Mouse (Mus musculus) midbrain, embryonic 16.5 days (tissue): ENCODE results near the gene Tcaf3. TPM values are rescaled to one million over a fixed set of nuclear protein-coding genes. Genes with fewer than 3 reads are reported as not detected.

Source experiments
- ATAC-seq: fragments of 200-750 bp; cut with Nextera tagmentation; 2 replicates; pipeline ENCODE4 v1.8.0; 2017; ENCODE audit warnings: moderate TSS enrichment
- H3K27ac ChIP-seq: fragments of 300-500 bp; sonication (generic); 2 replicates; pipeline ENCODE4 v1.5.1; 2014; ENCODE audit warnings: mild to moderate bottlenecking, low read length, mixed read lengths
- H3K27me3 ChIP-seq: fragments of 300-500 bp; sonication (generic); 2 replicates; pipeline ENCODE4 v1.6.1; 2014; ENCODE audit warnings: low read depth, low read length, mixed read lengths; ENCODE audit not compliant: control insufficient read depth, insufficient read depth
- H3K36me3 ChIP-seq: fragments of 300-500 bp; sonication (generic); 2 replicates; pipeline ENCODE4 v1.6.1; 2014; ENCODE audit warnings: mild to moderate bottlenecking, low read length, moderate library complexity, mixed read lengths; ENCODE audit not compliant: control insufficient read depth, insufficient read depth
- H3K4me1 ChIP-seq: fragments of 300-500 bp; sonication (generic); 2 replicates; pipeline ENCODE4 v1.6.1; 2014; ENCODE audit warnings: mild to moderate bottlenecking, low read length, mixed read lengths; ENCODE audit not compliant: control insufficient read depth, insufficient read depth
- H3K4me2 ChIP-seq: fragments of 300-500 bp; sonication (generic); 2 replicates; pipeline ENCODE4 v1.6.1; 2014; ENCODE audit warnings: mild to moderate bottlenecking, low read length, mixed read lengths
- H3K4me3 ChIP-seq: fragments of 300-500 bp; sonication (generic); 2 replicates; pipeline ENCODE4 v1.5.1; 2014; ENCODE audit warnings: low read depth, mild to moderate bottlenecking, low read length, moderate library complexity, mixed read lengths
- H3K9ac ChIP-seq: fragments of 300-500 bp; sonication (generic); 2 replicates; pipeline ENCODE4 v1.6.1; 2014; ENCODE audit warnings: low read depth, low read length, mixed read lengths
- H3K9me3 ChIP-seq: fragments of 300-500 bp; sonication (generic); replicated peaks from 2 replicates; pipeline ENCODE4 v1.6.1; 2014; ENCODE audit warnings: mild to moderate bottlenecking, low read length, mixed read lengths; ENCODE audit not compliant: control insufficient read depth, poor library complexity, severe bottlenecking
- WGBS: fragments of 180-500 bp; shearing (Covaris S2); extraction: QIAGEN DNeasy Blood & Tissue Kit; methylation state at CpG from one replicate; pipeline ENCODE4 v1.1.7; 2014; 5-methylcytosine and 5-hydroxymethylcytosine counted together
- polyA plus RNA-seq: library from polyadenylated mRNA; unstranded; fragments of >200 nt; fragmentation: Nextera tagmentation; extraction: Ambion mirVana; gene quantifications from 2 replicates; pipeline ENCODE4 v1.2.1, GENCODE M21; 2015

The Tcaf3 gene
- polyA plus RNA-seq, 1 experiment from 2014 or later: not detected

DNA sequence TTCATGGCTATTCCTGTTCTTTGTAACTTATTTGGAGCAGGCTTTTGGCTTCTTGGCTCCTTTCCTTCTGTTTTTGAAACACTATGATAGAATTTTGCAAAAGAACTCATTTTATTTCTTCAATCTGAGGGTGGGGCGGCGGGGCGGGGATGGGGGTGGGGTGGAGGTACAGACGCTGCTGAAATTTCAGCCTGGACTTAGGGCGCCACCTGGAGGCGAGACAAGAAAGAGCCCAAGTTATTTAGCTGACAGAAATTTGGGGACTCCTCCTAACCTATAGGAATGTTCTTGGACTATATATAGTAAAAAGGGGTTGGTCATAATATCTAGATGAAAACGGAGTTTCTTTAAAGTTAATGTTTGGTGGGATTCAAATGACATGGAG is 14.0 kb downstream of the Tcaf3 start:
- Histone ChIP-seq H3K27ac (no peak overlapping the region), H3K27me3 (no peaks in the 10 kb centered on the region), H3K4me3 (no peak overlapping the region), H3K36me3 (no peaks in the 10 kb centered on the region), H3K9ac (no peak overlapping the region), H3K4me2 (no peak overlapping the region), H3K4me1 (no peaks in the 10 kb centered on the region), H3K9me3 (no peaks in the 10 kb centered on the region)
- no peak for ATAC-seq
- WGBS: 3% methylated on average over 7 of the region's 7 CpGs

DNA sequence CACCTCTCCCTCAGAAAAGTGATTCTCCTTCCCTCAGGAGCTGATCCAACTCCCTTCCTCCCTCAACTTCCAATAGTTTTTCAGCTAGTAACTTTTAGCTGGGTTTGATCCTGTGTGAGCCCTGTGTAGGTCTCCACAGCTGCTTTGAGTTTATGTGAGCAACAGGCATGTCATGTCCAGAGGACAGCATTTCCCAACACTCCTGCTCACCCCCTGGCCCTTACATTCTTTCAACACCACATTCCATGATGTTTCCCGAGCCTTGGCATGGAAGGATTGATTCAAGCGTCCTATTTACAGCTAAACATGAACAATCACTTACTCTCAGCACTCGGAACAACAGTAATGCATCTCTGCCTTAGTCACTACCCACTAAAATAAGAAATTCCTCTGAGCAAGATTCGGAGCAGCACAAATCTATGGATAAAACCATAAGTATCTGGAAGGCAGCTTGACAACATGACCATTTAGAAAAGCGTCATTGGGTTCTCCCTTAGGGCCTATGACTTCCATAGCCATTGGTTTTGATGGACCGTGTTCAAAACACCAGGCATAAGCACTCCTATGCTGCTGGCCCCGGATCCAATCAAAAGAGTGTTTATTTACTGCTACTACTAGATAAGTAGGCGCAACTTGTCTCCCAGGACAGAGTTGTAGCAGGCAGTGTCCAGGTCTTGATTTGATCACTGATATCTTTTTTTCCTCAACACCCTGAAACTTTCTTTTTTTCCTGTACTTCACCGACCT is 14.6 kb downstream of the Tcaf3 start:
- H3K27ac ChIP-seq: no peak overlapping the region
- H3K9me3 ChIP-seq: no peaks in the 10 kb centered on the region
- H3K4me3 ChIP-seq: no peak overlapping the region
- no peaks in the 10 kb centered on the region for H3K27me3 ChIP-seq
- H3K4me1 ChIP-seq: no peaks in the 10 kb centered on the region
- no peak overlapping the region for H3K9ac ChIP-seq
- no peak for ATAC-seq
- H3K4me2 ChIP-seq: no peak overlapping the region
- no peaks in the 10 kb centered on the region for H3K36me3 ChIP-seq
- 66% methylated on average over 9 of the region's 9 CpGs for WGBS

DNA sequence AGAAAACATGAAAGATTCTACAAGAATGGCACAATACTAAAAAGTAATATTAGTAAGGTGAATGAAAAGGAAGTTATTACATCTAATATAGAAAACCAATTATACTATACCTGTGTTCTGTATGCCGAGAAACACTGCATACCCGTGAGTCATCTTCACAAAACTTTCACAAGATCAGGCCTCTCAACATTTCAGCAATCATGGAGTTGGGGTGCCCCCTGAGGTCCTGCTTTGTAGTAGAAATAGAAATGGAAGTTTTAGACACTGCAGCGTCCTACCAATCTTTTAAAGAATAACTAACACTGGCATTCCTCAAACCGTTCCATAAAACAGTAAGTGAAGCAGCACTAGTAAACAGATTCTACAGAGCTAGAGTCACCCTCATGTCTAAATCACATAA is 18.8 kb downstream of the Tcaf3 start:
- no peaks in the 10 kb centered on the region for H3K4me1 ChIP-seq
- WGBS: 81% methylated on average over 4 of the region's 4 CpGs
- H3K9ac ChIP-seq: no peak overlapping the region
- H3K27me3 ChIP-seq: no peaks in the 10 kb centered on the region
- no peak overlapping the region for H3K4me2 ChIP-seq
- ATAC-seq: no peak
- H3K9me3 ChIP-seq: no peaks in the 10 kb centered on the region
- H3K36me3 ChIP-seq: no peaks in the 10 kb centered on the region
- H3K4me3 ChIP-seq: no peak overlapping the region
- no peak overlapping the region for H3K27ac ChIP-seq

DNA sequence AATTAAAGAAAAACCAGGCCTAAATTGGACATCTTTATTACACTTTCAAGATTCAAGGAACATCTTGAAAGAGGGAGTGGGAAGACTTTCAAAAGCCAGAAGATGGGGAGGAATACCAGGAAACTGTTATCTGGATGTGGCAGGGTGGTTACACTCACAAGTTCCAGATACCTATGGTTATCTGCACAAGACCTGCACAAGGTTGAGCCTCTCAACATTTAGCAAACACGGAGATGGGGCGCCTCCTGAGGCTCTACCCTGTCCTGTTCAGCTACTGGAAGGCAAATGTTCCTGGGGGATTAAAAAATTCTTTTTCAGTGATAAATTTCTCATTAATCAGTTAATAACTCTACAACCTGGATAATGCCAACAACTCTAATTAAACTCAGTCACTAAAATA is 20.1 kb downstream of the Tcaf3 start:
- H3K4me2 ChIP-seq: no peak overlapping the region
- no peaks in the 10 kb centered on the region for H3K9me3 ChIP-seq
- no peak overlapping the region for H3K9ac ChIP-seq
- no peaks in the 10 kb centered on the region for H3K27me3 ChIP-seq
- H3K4me3 ChIP-seq: no peak overlapping the region
- no peaks in the 10 kb centered on the region for H3K4me1 ChIP-seq
- H3K36me3 ChIP-seq: no peaks in the 10 kb centered on the region
- 94% methylated on average over 2 of the region's 2 CpGs for WGBS
- ATAC-seq: no peak
- H3K27ac ChIP-seq: no peak overlapping the region

DNA sequence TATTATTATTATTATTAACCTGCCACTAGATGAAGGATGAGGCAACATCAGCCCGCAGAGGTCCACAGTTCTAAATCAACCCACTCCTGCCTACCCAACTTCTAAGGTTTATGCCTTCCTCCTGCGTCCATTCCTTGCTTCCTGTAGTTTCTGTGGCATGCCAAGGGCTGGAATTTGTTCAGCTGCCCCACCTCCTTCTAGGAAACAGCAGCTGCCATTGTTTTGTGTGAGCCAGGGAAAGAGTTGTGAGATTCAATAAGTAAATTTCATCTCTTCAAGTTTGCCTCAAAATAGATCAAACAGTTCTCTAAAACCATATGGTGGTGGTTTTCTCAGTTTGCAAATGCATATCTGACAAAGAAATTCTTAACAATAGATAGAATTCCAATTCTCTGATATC is 29.3 kb downstream of the Tcaf3 start:
- H3K9me3 ChIP-seq: no peaks in the 10 kb centered on the region
- no peak overlapping the region for H3K27ac ChIP-seq
- H3K4me1 ChIP-seq: no peaks in the 10 kb centered on the region
- H3K4me2 ChIP-seq: no peak overlapping the region
- ATAC-seq: no peak
- no peaks in the 10 kb centered on the region for H3K36me3 ChIP-seq
- H3K27me3 ChIP-seq: no peaks in the 10 kb centered on the region
- H3K4me3 ChIP-seq: no peak overlapping the region
- no peak overlapping the region for H3K9ac ChIP-seq
- WGBS: 79% methylated on average over 2 of the region's 2 CpGs

DNA sequence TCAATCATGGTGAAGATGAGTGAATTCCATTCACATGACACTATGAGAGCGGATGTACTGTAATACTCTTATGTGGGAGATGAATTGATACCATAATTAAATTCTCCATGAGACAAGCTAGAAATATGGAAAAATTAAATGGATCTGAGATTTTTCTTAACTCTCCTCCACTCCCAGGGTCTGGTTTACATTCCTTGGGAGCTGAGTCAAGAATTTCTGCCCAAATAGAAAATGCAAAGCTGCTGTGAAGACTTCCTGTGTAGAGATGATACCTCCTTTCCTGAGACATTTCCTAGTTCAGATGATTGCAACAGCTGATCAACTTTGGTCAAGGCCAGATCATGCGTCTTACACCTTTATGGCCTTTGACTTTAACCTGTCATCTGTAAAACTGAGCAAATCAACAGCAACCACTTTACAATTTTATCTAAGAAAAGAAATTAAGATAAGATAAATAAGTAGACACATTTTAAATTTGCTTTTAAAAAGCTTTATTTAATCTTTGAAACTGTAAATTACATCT is 31.4 kb downstream of the Tcaf3 start:
- Histone ChIP-seq H3K4me1 (no peaks in the 10 kb centered on the region), H3K4me3 (no peak overlapping the region), H3K9ac (no peak overlapping the region), H3K36me3 (no peaks in the 10 kb centered on the region), H3K9me3 (no peaks in the 10 kb centered on the region), H3K4me2 (no peak overlapping the region), H3K27ac (no peak overlapping the region), H3K27me3 (no peaks in the 10 kb centered on the region)
- ATAC-seq: no peak
- WGBS: 92% methylated on average over 2 of the region's 2 CpGs

DNA sequence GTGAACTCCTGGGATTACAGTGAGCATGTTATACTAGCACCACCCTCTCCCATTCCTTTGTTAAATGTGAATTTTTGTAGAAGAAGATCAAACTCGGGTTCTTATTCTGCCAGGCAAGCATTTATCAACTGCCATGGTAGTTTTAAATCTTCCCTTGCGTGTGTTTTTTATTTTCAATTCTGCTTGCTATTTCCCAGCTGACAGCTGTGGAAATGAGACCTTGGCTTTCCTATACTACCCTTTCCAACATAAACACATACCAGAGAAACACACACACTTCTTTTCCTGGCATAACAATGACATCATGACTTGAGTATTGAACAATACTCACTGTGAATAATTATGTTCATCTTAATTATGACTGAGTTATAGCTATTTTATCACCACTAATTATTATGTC is 35.2 kb downstream of the Tcaf3 start:
- no peaks in the 10 kb centered on the region for H3K27me3 ChIP-seq
- H3K4me1 ChIP-seq: no peaks in the 10 kb centered on the region
- no peak overlapping the region for H3K9ac ChIP-seq
- WGBS: 71% methylated on average over 2 of the region's 2 CpGs
- H3K9me3 ChIP-seq: no peaks in the 10 kb centered on the region
- no peak overlapping the region for H3K4me2 ChIP-seq
- no peak overlapping the region for H3K27ac ChIP-seq
- no peak for ATAC-seq
- H3K36me3 ChIP-seq: no peaks in the 10 kb centered on the region
- no peak overlapping the region for H3K4me3 ChIP-seq

DNA sequence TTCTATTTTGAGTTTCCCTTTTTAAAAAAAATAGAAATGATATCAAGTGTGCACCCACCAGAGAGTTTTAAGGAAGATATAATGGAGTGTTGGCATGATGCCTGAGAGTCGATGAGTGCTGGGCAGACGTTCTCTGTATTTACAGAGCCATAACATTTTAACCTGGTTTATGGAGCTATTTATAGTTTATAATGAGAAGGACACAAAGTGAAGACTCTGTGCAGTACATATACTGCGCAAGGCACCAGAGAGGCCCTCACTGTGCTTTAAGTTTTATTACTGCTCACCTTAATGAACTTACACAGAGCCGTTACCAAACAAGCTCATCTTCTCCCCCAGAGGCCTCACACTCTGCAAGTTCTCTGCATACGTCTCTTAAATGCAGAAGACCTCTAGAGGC is 36.6 kb downstream of the Tcaf3 start:
- Histone ChIP-seq H3K4me3 (no peak overlapping the region), H3K4me2 (no peak overlapping the region), H3K9me3 (no peaks in the 10 kb centered on the region), H3K27me3 (no peaks in the 10 kb centered on the region), H3K27ac (no peak overlapping the region), H3K9ac (no peak overlapping the region), H3K4me1 (no peaks in the 10 kb centered on the region), H3K36me3 (no peaks in the 10 kb centered on the region)
- 82% methylated on average over 5 of the region's 5 CpGs for whole genome bisulfite sequencing
- ATAC-seq: no peak

DNA sequence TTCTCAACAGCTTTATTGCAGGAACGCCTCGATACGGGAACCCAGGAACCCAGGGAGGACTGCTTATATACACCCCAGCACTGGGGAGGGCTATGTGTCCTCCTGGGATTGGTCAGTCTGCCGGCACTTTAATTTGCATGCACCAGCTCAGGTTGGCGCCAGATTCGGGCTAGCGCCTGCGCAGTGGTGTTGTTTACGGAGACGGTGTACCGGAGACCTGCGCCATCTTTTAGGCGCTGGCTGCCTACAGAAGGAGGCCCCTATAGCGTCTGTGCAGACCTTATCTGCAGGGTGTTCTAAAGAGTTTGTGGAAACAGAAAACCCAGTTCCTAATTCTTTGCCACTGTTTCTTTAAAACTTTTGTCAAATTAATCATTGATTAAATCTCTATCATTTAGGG is 38.9 kb downstream of the Tcaf3 start:
- ATAC-seq: no peak
- 96% methylated on average over 14 of the region's 14 CpGs for WGBS
- no peak overlapping the region for H3K4me2 ChIP-seq
- H3K27ac ChIP-seq: no peak overlapping the region
- H3K9me3 ChIP-seq: no peaks in the 10 kb centered on the region
- no peak overlapping the region for H3K4me3 ChIP-seq
- no peaks in the 10 kb centered on the region for H3K27me3 ChIP-seq
- no peak overlapping the region for H3K9ac ChIP-seq
- no peaks in the 10 kb centered on the region for H3K4me1 ChIP-seq
- no peaks in the 10 kb centered on the region for H3K36me3 ChIP-seq
